Mouse (Mus musculus) forebrain, embryonic 12.5 days (tissue): Measurements from ENCODE around the gene Ace. TPM values are rescaled to one million over a fixed set of nuclear protein-coding genes. Genes with fewer than 3 reads are reported as not detected.

ENCODE experiments used
- ATAC-seq: fragments of 200-750 bp; cut with Nextera tagmentation; 2 replicates; pipeline ENCODE4 v1.8.0; 2017; ENCODE audit warnings: moderate TSS enrichment; ENCODE audit not compliant: low FRiP score
- H3K27ac ChIP-seq: fragments of 300-500 bp; sonication (generic); 2 replicates; pipeline ENCODE4 v1.5.1; 2016; ENCODE audit warnings: mild to moderate bottlenecking
- H3K27me3 ChIP-seq: fragments of 300-500 bp; sonication (generic); 2 replicates; pipeline ENCODE4 v1.6.1; 2016; ENCODE audit warnings: mild to moderate bottlenecking
- H3K36me3 ChIP-seq: fragments of 300-500 bp; sonication (generic); replicated peaks from 2 replicates; pipeline ENCODE4 v1.6.1; 2016; ENCODE audit warnings: mild to moderate bottlenecking
- H3K4me1 ChIP-seq: fragments of 300-500 bp; sonication (generic); 2 replicates; pipeline ENCODE4 v1.6.1; 2016
- H3K4me2 ChIP-seq: fragments of 300-500 bp; sonication (generic); 2 replicates; pipeline ENCODE4 v1.6.1; 2016; ENCODE audit warnings: mild to moderate bottlenecking, moderate library complexity
- H3K4me3 ChIP-seq: fragments of 300-500 bp; sonication (generic); replicated peaks from 2 replicates; pipeline ENCODE4 v1.5.1; 2016; ENCODE audit warnings: mild to moderate bottlenecking
- H3K9ac ChIP-seq: fragments of 300-500 bp; sonication (generic); 2 replicates; pipeline ENCODE4 v1.6.1; 2016; ENCODE audit warnings: mild to moderate bottlenecking
- H3K9me3 ChIP-seq: fragments of 300-500 bp; sonication (generic); 2 replicates; pipeline ENCODE4 v1.6.1; 2016
- WGBS: fragments of 180-500 bp; shearing (Covaris S2); methylation state at CpG from one replicate; pipeline ENCODE4 v1.1.7; 2016; 5-methylcytosine and 5-hydroxymethylcytosine counted together
- polyA plus RNA-seq: library from polyadenylated mRNA; unstranded; fragments of >200 nt; fragmentation: Nextera tagmentation; extraction: Ambion mirVana; gene quantifications from 2 replicates; pipeline ENCODE4 v1.2.1, GENCODE M21; 2016

The Ace gene
- polyA plus RNA-seq, 1 experiment from 2014 or later = 0.60 TPM

DNA sequence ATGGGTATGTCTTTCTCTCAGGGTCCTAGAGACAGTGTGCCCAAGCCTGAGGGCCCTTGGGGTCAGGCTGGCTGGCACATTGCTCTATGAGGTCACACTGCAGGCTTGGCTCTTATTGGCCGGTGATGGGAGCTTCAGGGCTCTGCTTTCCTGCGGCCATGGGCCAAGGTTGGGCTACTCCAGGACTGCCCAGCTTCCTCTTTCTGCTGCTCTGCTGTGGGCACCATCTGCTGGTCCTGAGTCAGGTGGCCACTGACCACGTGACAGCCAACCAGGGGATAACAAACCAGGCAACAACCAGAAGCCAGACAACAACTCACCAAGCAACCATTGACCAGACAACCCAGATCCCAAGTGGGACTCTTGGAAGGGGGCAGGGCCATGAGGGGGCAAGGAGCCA lies 7.3 kb downstream of the Ace start:
- no peak for ATAC-seq
- WGBS = 71% methylated on average over 3 of the region's 3 CpGs

DNA sequence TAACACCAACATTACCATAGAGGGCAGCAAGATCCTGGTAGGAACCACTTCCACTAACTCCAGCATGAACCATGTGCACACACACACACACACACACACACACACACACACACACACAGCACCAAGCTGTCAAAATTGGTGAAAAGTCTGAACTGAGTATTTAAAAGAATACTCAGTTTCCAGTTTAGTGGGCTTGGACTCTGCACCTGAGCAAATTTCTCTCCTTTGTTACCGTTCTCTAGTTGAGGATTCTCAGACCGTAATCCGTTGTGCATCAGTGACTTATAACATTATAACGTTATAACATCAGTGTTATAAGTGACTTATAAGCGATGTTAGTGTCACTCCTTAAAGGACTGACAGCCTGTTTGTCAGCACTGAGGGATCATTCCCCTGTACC lies 7.9 kb downstream of the Ace start:
- Histone ChIP-seq H3K36me3 (no peaks in the 10 kb centered on the region), H3K9me3 (no peaks in the 10 kb centered on the region), H3K4me1 (no peaks in the 10 kb centered on the region), H3K27me3 (peaks cover 18% of the 10 kb centered on the region; the same call in 1 of the 2 replicates), H3K4me2 (no peak overlapping the region), H3K9ac (no peak overlapping the region), H3K27ac (no peak overlapping the region), H3K4me3 (no peak overlapping the region)
- no peak for ATAC-seq
- 88% methylated on average over 5 of the region's 5 CpGs for WGBS

More for the DNA sequence above, 7.3 kb downstream of the Ace start:
- Histone ChIP-seq H3K27me3 (peaks cover 24% of the 10 kb centered on the region), H3K9ac (no peak overlapping the region), H3K4me1 (no peaks in the 10 kb centered on the region), H3K36me3 (no peaks in the 10 kb centered on the region), H3K9me3 (no peaks in the 10 kb centered on the region), H3K4me3 (no peak overlapping the region), H3K27ac (no peak overlapping the region), H3K4me2 (no peak overlapping the region)

DNA sequence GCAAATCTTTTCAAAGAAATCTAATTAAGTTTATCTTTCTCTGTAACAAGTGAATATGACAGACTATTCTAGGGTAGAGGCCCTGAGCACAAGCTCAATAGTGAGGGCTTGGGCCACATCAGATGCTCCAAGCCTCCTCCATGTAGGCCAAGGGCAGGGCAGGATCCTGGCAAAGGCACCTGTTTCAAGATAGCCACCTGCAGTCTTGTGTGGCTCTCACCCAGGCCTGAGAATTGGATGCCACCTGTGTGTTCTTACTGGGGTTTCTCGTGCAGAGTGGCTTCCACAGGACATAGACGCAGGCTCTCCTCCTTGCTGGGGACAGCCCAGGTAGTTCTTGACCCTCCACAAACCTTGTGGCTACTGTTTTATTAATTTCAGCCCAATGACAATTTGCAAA lies 10.5 kb downstream of the Ace start:
- H3K4me1 ChIP-seq = no peaks in the 10 kb centered on the region
- WGBS = 72% methylated on average over 2 of the region's 2 CpGs

DNA sequence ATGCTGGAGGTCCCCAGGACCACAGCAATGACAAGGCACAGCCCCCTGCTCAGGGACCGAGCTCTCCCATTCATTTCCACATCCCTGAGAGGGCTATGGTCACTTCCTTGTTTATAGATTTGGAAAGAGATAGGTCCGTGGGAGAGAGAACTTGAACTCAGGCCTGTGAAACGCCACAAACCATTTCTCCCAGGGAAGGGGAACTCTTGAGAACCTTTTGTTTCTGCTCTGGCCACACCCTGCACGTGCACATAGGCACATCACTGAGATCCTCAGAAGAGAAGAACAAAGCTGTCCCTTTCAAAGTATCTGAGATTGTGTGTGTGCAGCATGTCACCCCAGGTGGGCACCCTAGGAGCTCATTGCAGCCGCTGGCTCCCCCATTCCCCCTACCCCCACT lies 10.9 kb downstream of the Ace start:
- no peak overlapping the region for H3K4me2 ChIP-seq
- H3K27me3 ChIP-seq = peaks cover 9% of the 10 kb centered on the region; the same call in 1 of the 2 replicates
- no peaks in the 10 kb centered on the region for H3K36me3 ChIP-seq
- H3K9ac ChIP-seq = no peak overlapping the region
- H3K27ac ChIP-seq = no peak overlapping the region
- 74% methylated on average over 5 of the region's 5 CpGs for WGBS
- H3K4me3 ChIP-seq = no peak overlapping the region
- no peaks in the 10 kb centered on the region for H3K9me3 ChIP-seq
- no peak for ATAC-seq
- H3K4me1 ChIP-seq = no peaks in the 10 kb centered on the region

More for the DNA sequence above, 10.5 kb downstream of the Ace start:
- Histone ChIP-seq H3K9me3 (no peaks in the 10 kb centered on the region), H3K36me3 (no peaks in the 10 kb centered on the region), H3K4me2 (no peak overlapping the region), H3K27me3 (peaks cover 11% of the 10 kb centered on the region; the same call in 1 of the 2 replicates), H3K27ac (no peak overlapping the region), H3K4me3 (no peak overlapping the region), H3K9ac (no peak overlapping the region)
- no peak for ATAC-seq

GRCm38 (mm10) chr11:105984452-105984851 lies 16.7 kb downstream of the Ace start:
- H3K4me1 ChIP-seq = no peaks in the 10 kb centered on the region
- H3K9me3 ChIP-seq = no peaks in the 10 kb centered on the region
- no peak overlapping the region for H3K9ac ChIP-seq
- H3K27ac ChIP-seq = no peak overlapping the region
- no peak for ATAC-seq
- no peak overlapping the region for H3K4me2 ChIP-seq
- no peak overlapping the region for H3K4me3 ChIP-seq
- H3K27me3 ChIP-seq = no peaks in the 10 kb centered on the region
- 70% methylated on average over 4 of the region's 4 CpGs for WGBS
- no peaks in the 10 kb centered on the region for H3K36me3 ChIP-seq

- Histone ChIP-seq H3K9ac (no peak overlapping the region), H3K4me1 (no peaks in the 10 kb centered on the region), H3K27me3 (no peaks in the 10 kb centered on the region), H3K27ac (no peak overlapping the region), H3K4me2 (no peak overlapping the region), H3K4me3 (no peak overlapping the region), H3K36me3 (no peaks in the 10 kb centered on the region), H3K9me3 (no peaks in the 10 kb centered on the region)
- WGBS = 81% methylated on average over 6 of the region's 6 CpGs
- no peak for ATAC-seq
Measured at GRCm38 (mm10) chr11:105987446-105987845, 19.7 kb downstream of the Ace start.

- Histone ChIP-seq H3K4me1 (no peaks in the 10 kb centered on the region), H3K4me2 (no peak overlapping the region), H3K9ac (no peak overlapping the region), H3K27me3 (no peaks in the 10 kb centered on the region), H3K4me3 (no peak overlapping the region), H3K9me3 (no peaks in the 10 kb centered on the region), H3K36me3 (no peaks in the 10 kb centered on the region), H3K27ac (no peak overlapping the region)
- ATAC-seq = no peak
- WGBS = 84% methylated on average over 6 of the region's 6 CpGs
Measured at GRCm38 (mm10) chr11:105989446-105989845, 21.7 kb downstream of the Ace start.

DNA sequence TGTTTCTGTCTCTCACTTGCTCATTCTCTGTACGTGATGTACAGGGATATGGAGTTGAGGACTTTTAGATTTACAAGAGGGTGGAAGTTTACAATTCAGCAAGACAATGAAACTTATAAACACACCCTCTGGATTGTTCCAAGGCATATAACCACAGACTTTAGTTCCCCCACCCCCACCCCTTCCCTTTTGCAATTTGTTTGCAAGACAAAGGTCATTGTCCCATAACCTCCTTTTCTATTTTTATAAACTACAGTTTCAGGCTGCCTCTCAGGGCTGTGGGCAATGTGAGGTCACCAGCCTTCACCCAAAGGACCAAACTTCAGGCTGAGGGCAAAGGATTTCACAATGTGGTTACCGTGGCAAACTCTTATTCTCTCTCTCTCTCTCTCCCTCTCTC lies 22.5 kb downstream of the Ace start:
- Histone ChIP-seq H3K4me3 (no peak overlapping the region), H3K4me2 (no peak overlapping the region), H3K27ac (no peak overlapping the region), H3K27me3 (no peaks in the 10 kb centered on the region), H3K9ac (no peak overlapping the region), H3K9me3 (no peaks in the 10 kb centered on the region), H3K4me1 (no peaks in the 10 kb centered on the region), H3K36me3 (no peaks in the 10 kb centered on the region)
- ATAC-seq = no peak
- WGBS = 72% methylated on average over 2 of the region's 2 CpGs

DNA sequence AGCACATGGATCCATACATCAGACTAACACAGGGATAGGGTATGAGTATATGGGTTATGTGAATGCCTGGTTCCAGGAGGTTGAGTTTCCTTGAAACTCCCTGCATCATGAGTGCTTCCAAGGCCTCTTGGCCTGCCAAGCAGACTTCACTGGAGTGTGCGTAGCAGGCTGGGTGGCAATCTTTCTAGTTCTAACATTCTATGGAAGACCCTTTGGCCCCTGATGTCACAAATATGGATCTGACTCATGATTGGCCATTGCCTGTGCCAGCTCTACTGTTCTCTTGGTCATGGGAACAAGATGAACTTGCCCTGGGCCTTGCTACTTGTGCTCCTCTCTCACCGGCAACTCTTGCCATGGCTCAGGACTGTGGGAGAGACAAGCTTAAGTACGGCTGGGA lies 26.6 kb downstream of the Ace start, which contains the start of gene Ace3:
Gene Ace3 (plus strand): TSS at position 301 of the 400 bp plus-strand sequence.
- H3K36me3 ChIP-seq = no peaks in the 10 kb centered on the region
- no peak within 1 kb of the TSS for H3K4me3 ChIP-seq
- no peak within 1 kb of the TSS for H3K27ac ChIP-seq
- no peak for ATAC-seq
- no peaks in the 10 kb centered on the region for H3K27me3 ChIP-seq
- WGBS = 96% methylated on average over 3 of the region's 3 CpGs
- H3K9me3 ChIP-seq = no peaks in the 10 kb centered on the region
- no peak within 1 kb of the TSS for H3K4me2 ChIP-seq
- no peak within 1 kb of the TSS for H3K9ac ChIP-seq
- no peaks in the 10 kb centered on the region for H3K4me1 ChIP-seq

- Histone ChIP-seq H3K27me3 (no peaks in the 10 kb centered on the region), H3K27ac (no peak overlapping the region), H3K4me3 (no peak overlapping the region), H3K4me1 (no peaks in the 10 kb centered on the region), H3K9me3 (no peaks in the 10 kb centered on the region), H3K9ac (no peak overlapping the region), H3K36me3 (no peaks in the 10 kb centered on the region), H3K4me2 (no peak overlapping the region)
- WGBS = 93% methylated on average over 6 of the region's 6 CpGs
- ATAC-seq = no peak
Measured at GRCm38 (mm10) chr11:106000062-106000461, 32.3 kb downstream of the Ace start.

DNA sequence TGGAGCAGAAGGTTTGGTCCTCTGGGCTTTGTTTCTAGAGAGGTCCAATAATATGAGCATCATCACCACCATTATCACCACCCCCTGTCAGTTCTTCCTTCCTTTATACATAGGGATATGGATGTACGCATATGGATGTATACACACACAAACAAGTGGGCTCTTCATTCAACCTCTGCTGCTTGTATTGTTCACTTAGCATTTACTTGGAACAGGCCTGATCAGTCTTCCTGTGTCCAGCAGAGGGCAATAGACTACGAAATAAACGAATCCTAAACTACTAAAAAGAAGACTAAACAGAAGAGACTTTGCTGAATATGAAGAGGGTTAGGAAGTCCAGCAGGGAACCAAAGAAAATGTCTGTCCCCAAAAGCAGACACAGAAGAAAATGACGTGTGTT lies 34.0 kb downstream of the Ace start:
- H3K4me2 ChIP-seq = no peak overlapping the region
- no peak overlapping the region for H3K27ac ChIP-seq
- WGBS = 44% methylated on average over 4 of the region's 4 CpGs
- no peak overlapping the region for H3K4me3 ChIP-seq
- no peak overlapping the region for H3K9ac ChIP-seq
- H3K27me3 ChIP-seq = no peaks in the 10 kb centered on the region
- no peaks in the 10 kb centered on the region for H3K9me3 ChIP-seq
- no peak for ATAC-seq
- no peaks in the 10 kb centered on the region for H3K36me3 ChIP-seq
- H3K4me1 ChIP-seq = 0 out of 2 replicates have a peak, but pooled peaks cover 4% of the 10 kb centered on the region

- Histone ChIP-seq H3K27ac (no peak overlapping the region), H3K4me2 (no peak overlapping the region), H3K9me3 (no peaks in the 10 kb centered on the region), H3K27me3 (peaks cover 21% of the 10 kb centered on the region), H3K9ac (no peak overlapping the region), H3K4me1 (peaks cover 9% of the 10 kb centered on the region; the same call in 1 of the 2 replicates), H3K36me3 (no peaks in the 10 kb centered on the region), H3K4me3 (no peak overlapping the region)
- no peak for ATAC-seq
- WGBS = 92% methylated on average over 1 of the region's 1 CpGs
Measured at GRCm38 (mm10) chr11:106004576-106004975, 36.8 kb downstream of the Ace start.

DNA sequence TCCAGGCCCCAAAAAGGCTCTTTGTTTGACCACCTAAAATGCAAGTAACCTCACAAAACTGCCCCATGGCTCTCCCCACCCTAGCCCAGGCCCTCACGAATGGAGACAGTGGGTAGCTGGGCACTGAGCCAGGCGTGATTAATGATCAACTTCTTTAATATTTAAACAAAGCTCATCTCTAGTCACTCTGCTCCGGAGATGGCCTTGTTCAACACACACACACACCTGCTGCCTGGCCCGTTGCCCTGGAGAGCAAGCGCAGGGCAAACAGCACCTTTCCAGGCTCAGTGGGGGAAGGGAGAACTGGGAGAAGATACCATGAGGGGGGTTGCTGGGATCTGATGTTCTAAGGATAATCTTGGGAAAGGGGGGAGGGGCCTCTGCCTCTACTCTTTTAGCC lies 38.2 kb downstream of the Ace start:
- WGBS = 51% methylated on average over 5 of the region's 5 CpGs
- H3K36me3 ChIP-seq = no peaks in the 10 kb centered on the region

More for the DNA sequence above, 38.2 kb downstream of the Ace start:
- no peaks in the 10 kb centered on the region for H3K9me3 ChIP-seq
- ATAC-seq = no peak
- no peak overlapping the region for H3K27ac ChIP-seq
- H3K27me3 ChIP-seq = peaks cover 25% of the 10 kb centered on the region
- no peak overlapping the region for H3K4me2 ChIP-seq
- H3K4me3 ChIP-seq = no peak overlapping the region
- H3K9ac ChIP-seq = no peak overlapping the region
- H3K4me1 ChIP-seq = peaks cover 9% of the 10 kb centered on the region; the same call in 1 of the 2 replicates
